Mouse (Mus musculus) forebrain, embryonic 13.5 days (tissue): ENCODE measurements around the gene Gm10320. TPM values are rescaled to one million over a fixed set of nuclear protein-coding genes. Genes with fewer than 3 reads are reported as not detected.

Experiments used
- ATAC-seq: fragments of 200-750 bp; cut with Nextera tagmentation; 2 replicates; pipeline ENCODE4 v1.8.0; 2017
- H3K27ac ChIP-seq: fragments of 300-500 bp; sonication (generic); 2 replicates; pipeline ENCODE4 v1.5.1; 2015; ENCODE audit warnings: inconsistent platforms, mild to moderate bottlenecking, moderate library complexity
- H3K27me3 ChIP-seq: fragments of 300-500 bp; sonication (generic); 2 replicates; pipeline ENCODE4 v1.6.1; 2015; ENCODE audit warnings: mild to moderate bottlenecking, inconsistent platforms
- H3K36me3 ChIP-seq: fragments of 300-500 bp; sonication (generic); 2 replicates; pipeline ENCODE4 v1.6.1; 2015; ENCODE audit warnings: mild to moderate bottlenecking, inconsistent platforms; ENCODE audit not compliant: poor library complexity, severe bottlenecking
- H3K4me1 ChIP-seq: fragments of 300-500 bp; sonication (generic); 2 replicates; pipeline ENCODE4 v1.6.1; 2015; ENCODE audit warnings: inconsistent platforms
- H3K4me2 ChIP-seq: fragments of 300-500 bp; sonication (generic); 2 replicates; pipeline ENCODE4 v1.6.1; 2015; ENCODE audit warnings: inconsistent platforms, mild to moderate bottlenecking, moderate library complexity
- H3K4me3 ChIP-seq: fragments of 300-500 bp; sonication (generic); 2 replicates; pipeline ENCODE4 v1.5.1; 2015; ENCODE audit warnings: mild to moderate bottlenecking, inconsistent platforms
- H3K9ac ChIP-seq: fragments of 300-500 bp; sonication (generic); 2 replicates; pipeline ENCODE4 v1.6.1; 2015; ENCODE audit warnings: mild to moderate bottlenecking, inconsistent platforms
- H3K9me3 ChIP-seq: fragments of 300-500 bp; sonication (generic); replicated peaks from 2 replicates; pipeline ENCODE4 v1.6.1; 2016; ENCODE audit warnings: inconsistent platforms
- WGBS: fragments of 180-500 bp; shearing (Covaris S2); methylation state at CpG from one replicate; pipeline ENCODE4 v1.1.7; 2015; 5-methylcytosine and 5-hydroxymethylcytosine counted together
- polyA plus RNA-seq: library from polyadenylated mRNA; unstranded; fragments of >200 nt; fragmentation: Nextera tagmentation; extraction: Ambion mirVana; gene quantifications from 2 replicates; pipeline ENCODE4 v1.2.1, GENCODE M21; 2015

Gene Gm10320
- polyA plus RNA-seq, 1 experiment from 2014 or later: 2.6 TPM

- WGBS: 83% methylated on average over 4 of the region's 4 CpGs
- H3K36me3 ChIP-seq: no peaks in the 10 kb centered on the region
- ATAC-seq: no peak
- H3K4me1 ChIP-seq: no peaks in the 10 kb centered on the region
- no peak overlapping the region for H3K4me3 ChIP-seq
- no peaks in the 10 kb centered on the region for H3K27me3 ChIP-seq
- no peak overlapping the region for H3K27ac ChIP-seq
- H3K4me2 ChIP-seq: no peak overlapping the region
- no peaks in the 10 kb centered on the region for H3K9me3 ChIP-seq
- H3K9ac ChIP-seq: no peak overlapping the region
Observed at GRCm38 (mm10) chr13:98453146-98453545, 38.7 kb downstream of the Gm10320 start.

- no peak for ATAC-seq
- Histone ChIP-seq H3K9me3 (no peaks in the 10 kb centered on the region), H3K27ac (no peak overlapping the region), H3K36me3 (no peaks in the 10 kb centered on the region), H3K4me3 (no peak overlapping the region), H3K4me1 (no peaks in the 10 kb centered on the region), H3K4me2 (no peak overlapping the region), H3K27me3 (no peaks in the 10 kb centered on the region), H3K9ac (no peak overlapping the region)
Observed at GRCm38 (mm10) chr13:98448696-98449095, 43.1 kb downstream of the Gm10320 start.

GRCm38 (mm10) chr13:98447741-98448140 lies 44.1 kb downstream of the Gm10320 start:
- no peak overlapping the region for H3K4me3 ChIP-seq
- H3K27me3 ChIP-seq: no peaks in the 10 kb centered on the region
- no peaks in the 10 kb centered on the region for H3K36me3 ChIP-seq
- H3K4me1 ChIP-seq: no peaks in the 10 kb centered on the region
- no peak overlapping the region for H3K4me2 ChIP-seq
- ATAC-seq: no peak
- 78% methylated on average over 6 of the region's 6 CpGs for WGBS
- no peak overlapping the region for H3K9ac ChIP-seq
- H3K27ac ChIP-seq: no peak overlapping the region
- H3K9me3 ChIP-seq: no peaks in the 10 kb centered on the region

- H3K9me3 ChIP-seq: no peaks in the 10 kb centered on the region
- no peaks in the 10 kb centered on the region for H3K4me1 ChIP-seq
- no peak overlapping the region for H3K9ac ChIP-seq
- H3K4me2 ChIP-seq: no peak overlapping the region
- H3K36me3 ChIP-seq: no peaks in the 10 kb centered on the region
- no peak for ATAC-seq
- no peak overlapping the region for H3K27ac ChIP-seq
- no peaks in the 10 kb centered on the region for H3K27me3 ChIP-seq
- 89% methylated on average over 7 of the region's 7 CpGs for whole genome bisulfite sequencing
- H3K4me3 ChIP-seq: no peak overlapping the region
Observed at GRCm38 (mm10) chr13:98445391-98446125, 46.2 kb downstream of the Gm10320 start.

GRCm38 (mm10) chr13:98441001-98441400 lies 50.8 kb downstream of the Gm10320 start:
- no peak for ATAC-seq
- 89% methylated on average over 4 of the region's 4 CpGs for WGBS

GRCm38 (mm10) chr13:98440293-98440952 lies 51.4 kb downstream of the Gm10320 start:
- no peak for ATAC-seq
- no peak overlapping the region for H3K4me2 ChIP-seq
- WGBS: 62% methylated on average over 13 of the region's 13 CpGs
- H3K27ac ChIP-seq: no peak overlapping the region
- H3K4me3 ChIP-seq: no peak overlapping the region
- H3K36me3 ChIP-seq: no peaks in the 10 kb centered on the region
- H3K27me3 ChIP-seq: no peaks in the 10 kb centered on the region
- H3K9ac ChIP-seq: no peak overlapping the region
- H3K4me1 ChIP-seq: no peaks in the 10 kb centered on the region
- H3K9me3 ChIP-seq: no peaks in the 10 kb centered on the region

More at GRCm38 (mm10) chr13:98441001-98441400, 50.8 kb downstream of the Gm10320 start:
- no peak overlapping the region for H3K27ac ChIP-seq
- H3K4me1 ChIP-seq: no peaks in the 10 kb centered on the region
- H3K4me3 ChIP-seq: no peak overlapping the region
- H3K36me3 ChIP-seq: no peaks in the 10 kb centered on the region
- H3K27me3 ChIP-seq: no peaks in the 10 kb centered on the region
- no peak overlapping the region for H3K9ac ChIP-seq
- no peaks in the 10 kb centered on the region for H3K9me3 ChIP-seq
- H3K4me2 ChIP-seq: no peak overlapping the region

Other genes starting within 250 kb of the Gm10320 start
- 31.3 and 32.1 TPM in 2 replicates for gene Utp15, start 229.0 kb downstream of the Gm10320 start, polyA plus RNA-seq
- gene Ankra2, start 228.9 kb downstream of the Gm10320 start, polyA plus RNA-seq: 43.3 and 45.8 TPM in 2 replicates
- not detected in 2 replicates for gene Gm21976, start 212.1 kb downstream of the Gm10320 start, polyA plus RNA-seq
- 669 and 719 TPM in 2 replicates for gene Btf3, start 175.0 kb downstream of the Gm10320 start, polyA plus RNA-seq
- 0.68 and 0.80 TPM in 2 replicates for gene Foxd1, start 137.8 kb downstream of the Gm10320 start, polyA plus RNA-seq
- not detected in 2 replicates for gene Tmem174, start 145.4 kb upstream of the Gm10320 start, polyA plus RNA-seq
- not detected in 2 replicates for gene Tmem171, start 202.8 kb upstream of the Gm10320 start, polyA plus RNA-seq